Mouse (Mus musculus) cortical plate, adult 2 months (tissue): Measurements from ENCODE around the gene Rin2.

ENCODE experiments used
- CTCF ChIP-seq: fragments of 200-500 bp; IDR thresholded peaks from 2 replicates; pipeline ENCODE4 v1.5.1; 2011; ENCODE audit warnings: mild to moderate bottlenecking, control low read depth, low read length; ENCODE audit not compliant: insufficient read depth; ENCODE audit errors: extremely low read depth
- POLR2A ChIP-seq: fragments of 200-500 bp; IDR thresholded peaks from 2 replicates; pipeline ENCODE4 v1.6.1; 2011; ENCODE audit warnings: mild to moderate bottlenecking, low read length, control low read depth; ENCODE audit not compliant: insufficient read depth; ENCODE audit errors: extremely low read depth

- TF ChIP-seq CTCF (no peak), POLR2A (no peak)
Measured at GRCm38 (mm10) chr2:145683536-145683935, 8.5 kb downstream of the Rin2 start.
